In genomic region chr7:44867010-44867702, GRCm38 (mm10) we compare ENCODE assay signal across 8 mouse cellular contexts. TPM values are rescaled to one million over a fixed set of nuclear protein-coding genes. Genes with fewer than 3 reads are reported as not detected.
DNase-seq lines count a peak whose midpoint lies in the region; ATAC-seq and TF ChIP-seq lines count a peak whose summit lies in the region.

No protein-coding gene starts in this region.

- 62% methylated on average over 19 of the region's 19 CpGs for WGBS in heart, embryonic 15.5 days
- WGBS in liver, postnatal 0 days (ENCODE audit: insufficient replicate concordance), result 77% methylated on average over 19 of the region's 19 CpGs

- 0 out of 2 replicates have a peak overlapping the region, but pooled peaks have one; percentile 3 for H3K9ac ChIP-seq in ES-Bruce4 (ENCODE audit: low read depth, poor library complexity, severe bottlenecking)
- peak overlapping the region; percentile 43 for H3K9ac ChIP-seq in heart, embryonic 15.5 days
- H3K9ac ChIP-seq in liver, postnatal 0 days (replicated peaks), result peak overlapping the region; percentile 26; the same call in 1 of the 2 replicates

- H3K9me3 ChIP-seq in ES-Bruce4 (replicated peaks; ENCODE audit: control insufficient read depth, insufficient read depth, low read length, poor library complexity, severe bottlenecking), result no peaks in the 10 kb centered on the region
- no peaks in the 10 kb centered on the region for H3K9me3 ChIP-seq in heart, embryonic 15.5 days (replicated peaks)
- H3K9me3 ChIP-seq in liver, postnatal 0 days (ENCODE audit: low read length), result no peaks in the 10 kb centered on the region

- H3K27me3 ChIP-seq in ES-Bruce4 (ENCODE audit: control insufficient read depth, insufficient read depth, low read length, poor library complexity, severe bottlenecking), result no peaks in the 10 kb centered on the region
- H3K27me3 ChIP-seq in heart, embryonic 15.5 days, result no peaks in the 10 kb centered on the region
- H3K27me3 ChIP-seq in liver, postnatal 0 days (ENCODE audit: insufficient read depth, low read length), result no peaks in the 10 kb centered on the region

- peak overlapping the region; percentile 99 for H3K27ac ChIP-seq in gastrocnemius, adult 2 months
- no peak overlapping the region for H3K27ac ChIP-seq in ES-Bruce4 (ENCODE audit: insufficient read depth, low read length)
- H3K27ac ChIP-seq in heart, embryonic 15.5 days, result peak overlapping the region; percentile 100
- H3K27ac ChIP-seq in liver, postnatal 0 days (ENCODE audit: low read depth), result peak overlapping the region; percentile 46; the same call in 1 of the 2 replicates

- H3K4me2 ChIP-seq in heart, embryonic 15.5 days, result peak overlapping the region; percentile 87
- peak overlapping the region; percentile 99 for H3K4me2 ChIP-seq in liver, postnatal 0 days (ENCODE audit: low read depth, low read length)

- no peak for TF ChIP-seq CTCF in gastrocnemius, adult 2 months (IDR thresholded peaks at IDR 0.05)
- no peak for TF ChIP-seq CTCF in ES-Bruce4 (IDR thresholded peaks at IDR 0.05; ENCODE audit: low read depth, low read length)
- no peak for TF ChIP-seq CTCF in liver, postnatal 0 days (IDR thresholded peaks at IDR 0.05; ENCODE audit: low read depth)

- intact Hi-C loops in gastrocnemius, adult 2 months (cut with DNase I), result no loop called here
- intact Hi-C loops in gastrocnemius, postnatal 36 days (cut with DNase I), result no loop called here

- TF ChIP-seq EP300 in ES-Bruce4 (IDR thresholded peaks at IDR 0.05; ENCODE audit: insufficient read depth, low read depth, low read length), result no peak
- no peak for TF ChIP-seq EP300 in liver, postnatal 0 days (IDR thresholded peaks at IDR 0.05; ENCODE audit: low read depth)

- no peak for ATAC-seq in heart, embryonic 15.5 days (replicated peaks; ENCODE audit: insufficient number of reproducible peaks, insufficient read depth, low FRiP score, low read depth)
- ATAC-seq in liver, postnatal 0 days, result no peak

- H3K4me3 ChIP-seq in gastrocnemius, adult 2 months, result peak overlapping the region; percentile 97
- no peak overlapping the region for H3K4me3 ChIP-seq in ES-Bruce4 (ENCODE audit: low read depth, low read length)
- H3K4me3 ChIP-seq in heart, embryonic 15.5 days, result peak overlapping the region; percentile 97
- no peak overlapping the region for H3K4me3 ChIP-seq in liver, postnatal 0 days (ENCODE audit: low read depth, low read length)

- peak; percentile 41 for DNase-seq in gastrocnemius, adult 2 months
- no peak for DNase-seq in gastrocnemius, postnatal 36 days
- no peak for DNase-seq in liver, postnatal 0 days
- no peak for DNase-seq in embryo, embryonic 10.5 days (ENCODE audit: low spot score)
- DNase-seq in right cerebral cortex, postnatal 36 days (ENCODE audit: low spot score in 2 of 2), result no peak
- DNase-seq in retina, postnatal 1 day, result no peak

- H3K4me1 ChIP-seq in ES-Bruce4 (ENCODE audit: control insufficient read depth, insufficient read depth, low read length), result peaks cover 2% of the 10 kb centered on the region
- H3K4me1 ChIP-seq in heart, embryonic 15.5 days (replicated peaks), result peaks cover 65% of the 10 kb centered on the region
- peaks cover 48% of the 10 kb centered on the region for H3K4me1 ChIP-seq in liver, postnatal 0 days (ENCODE audit: insufficient read depth)

- no peak for TF ChIP-seq POLR2A in ES-Bruce4 (IDR thresholded peaks at IDR 0.05; ENCODE audit: insufficient read depth, low read length)

- peaks cover 11% of the 10 kb centered on the region; the same call in 1 of the 2 replicates for H3K36me3 ChIP-seq in ES-Bruce4 (ENCODE audit: control insufficient read depth, insufficient read depth, low read length, poor library complexity, severe bottlenecking)
- peaks cover 31% of the 10 kb centered on the region for H3K36me3 ChIP-seq in heart, embryonic 15.5 days
- peaks cover 22% of the 10 kb centered on the region for H3K36me3 ChIP-seq in liver, postnatal 0 days (replicated peaks; ENCODE audit: insufficient read depth, low read length)

RNA-seq across cellular contexts. Expression of gene Ptov1, which starts 2.4 kb away (rescaled TPM):
- total RNA-seq in gastrocnemius, adult 2 months (2021), result 100 to 1,000 TPM; 126 to 137 TPM
- 100 to 1,000 TPM; 129 to 153 TPM for total RNA-seq in gastrocnemius, postnatal 36 days (2021)
- polyA plus RNA-seq in ES-Bruce4 (2011; ENCODE audit: insufficient read depth, insufficient read length, low read depth, missing spikeins), result 153 and 160 TPM in 2 replicates
- 206 and 273 TPM in 2 replicates for polyA plus RNA-seq in heart, embryonic 15.5 days (2015; fragmentation: Nextera tagmentation; extraction: Ambion mirVana)
- 43.5 and 49.8 TPM in 2 replicates for polyA plus RNA-seq in liver, postnatal 0 days (2015; fragmentation: Nextera tagmentation; extraction: Ambion mirVana)

RNA-seq across cellular contexts. Expression of gene Pnkp, which starts 10.2 kb away (rescaled TPM):
- 10 to 100 TPM; 19.4 to 21.2 TPM for total RNA-seq in gastrocnemius, adult 2 months (2021)
- 10 to 100 TPM; 14.9 to 18.7 TPM for total RNA-seq in gastrocnemius, postnatal 36 days (2021)
- polyA plus RNA-seq in ES-Bruce4 (2011; ENCODE audit: insufficient read depth, insufficient read length, low read depth, missing spikeins), result 22.3 and 30.3 TPM in 2 replicates
- polyA plus RNA-seq in heart, embryonic 15.5 days (2015; fragmentation: Nextera tagmentation; extraction: Ambion mirVana), result 22.4 and 28.7 TPM in 2 replicates
- polyA plus RNA-seq in liver, postnatal 0 days (2015; fragmentation: Nextera tagmentation; extraction: Ambion mirVana), result 25.6 and 27.9 TPM in 2 replicates

RNA-seq across cellular contexts. Expression of gene Tbc1d17, which starts 18.3 kb away (rescaled TPM):
- 10 to 100 TPM; 40.8 to 56.4 TPM for total RNA-seq in gastrocnemius, adult 2 months (2021)
- 10 to 100 TPM; 42.4 to 53.4 TPM for total RNA-seq in gastrocnemius, postnatal 36 days (2021)
- polyA plus RNA-seq in ES-Bruce4 (2011; ENCODE audit: insufficient read depth, insufficient read length, low read depth, missing spikeins), result 33.9 and 46.7 TPM in 2 replicates
- 53.2 and 63.4 TPM in 2 replicates for polyA plus RNA-seq in heart, embryonic 15.5 days (2015; fragmentation: Nextera tagmentation; extraction: Ambion mirVana)
- 28.2 and 30.5 TPM in 2 replicates for polyA plus RNA-seq in liver, postnatal 0 days (2015; fragmentation: Nextera tagmentation; extraction: Ambion mirVana)

RNA-seq across cellular contexts. Expression of gene Akt1s1, which starts 18.4 kb away (rescaled TPM):
- 100 to 1,000 TPM; 128 to 137 TPM for total RNA-seq in gastrocnemius, adult 2 months (2021)
- 100 to 1,000 TPM; 111 to 122 TPM for total RNA-seq in gastrocnemius, postnatal 36 days (2021)
- 38.1 and 38.3 TPM in 2 replicates for polyA plus RNA-seq in ES-Bruce4 (2011; ENCODE audit: insufficient read depth, insufficient read length, low read depth, missing spikeins)
- 91.7 and 97.8 TPM in 2 replicates for polyA plus RNA-seq in heart, embryonic 15.5 days (2015; fragmentation: Nextera tagmentation; extraction: Ambion mirVana)
- 36.9 and 38.6 TPM in 2 replicates for polyA plus RNA-seq in liver, postnatal 0 days (2015; fragmentation: Nextera tagmentation; extraction: Ambion mirVana)

RNA-seq across cellular contexts. Expression of gene Med25, which starts 25.4 kb away (rescaled TPM):
- 10 to 100 TPM; 53.1 to 68.5 TPM for total RNA-seq in gastrocnemius, adult 2 months (2021)
- 10 to 100 TPM; 54.0 to 57.5 TPM for total RNA-seq in gastrocnemius, postnatal 36 days (2021)
- 54.0 and 65.6 TPM in 2 replicates for polyA plus RNA-seq in ES-Bruce4 (2011; ENCODE audit: insufficient read depth, insufficient read length, low read depth, missing spikeins)
- polyA plus RNA-seq in heart, embryonic 15.5 days (2015; fragmentation: Nextera tagmentation; extraction: Ambion mirVana), result 72.9 and 93.9 TPM in 2 replicates
- polyA plus RNA-seq in liver, postnatal 0 days (2015; fragmentation: Nextera tagmentation; extraction: Ambion mirVana), result 35.6 and 37.7 TPM in 2 replicates

Comparison
In these comparisons a context has a peak if more than half of its experiments do, and no peak if none do; other contexts are left out.
1. H3K4me3 ChIP-seq: peak in gastrocnemius, adult 2 months (single experiment) and heart, embryonic 15.5 days (single experiment); none in ES-Bruce4 (single experiment) and liver, postnatal 0 days (single experiment).
2. Peak in every context shown above with its lines, with median percentiles within 50 percentile points of each other: H3K9ac ChIP-seq.